In genomic region chr3:66746373-66747072, GRCm38 (mm10) we compare ENCODE assay signal across 13 mouse cellular contexts.
DNase-seq lines count a peak whose midpoint lies in the region; ATAC-seq and TF ChIP-seq lines count a peak whose summit lies in the region.
"Had no signal": no experiment of that assay in that cellular context is flagged by ENCODE, and none has a peak within 500 bp of the region (broad histone marks: within the 10 kb centered on the region; RNA-seq: fewer than 3 reads in every experiment).

No protein-coding gene starts in this region.

- ATAC-seq in embryonic facial prominence, embryonic 15.5 days (ENCODE audit: insufficient number of reproducible peaks, low FRiP score, low TSS enrichment, low read depth), result peak; percentile 60; the same call in 1 of the 2 replicates
- ATAC-seq in neural tube, embryonic 15.5 days (ENCODE audit: low FRiP score), result peak; percentile 86

- no peaks in the 10 kb centered on the region for H3K9me3 ChIP-seq in embryonic facial prominence, embryonic 15.5 days (replicated peaks)
- H3K9me3 ChIP-seq in neural tube, embryonic 15.5 days (replicated peaks), result no peaks in the 10 kb centered on the region
- H3K9me3 ChIP-seq: heart, embryonic 15.5 days; lung, embryonic 15.5 days had no signal

- H3K27me3 ChIP-seq in embryonic facial prominence, embryonic 15.5 days, result no peaks in the 10 kb centered on the region
- H3K27me3 ChIP-seq in neural tube, embryonic 15.5 days (replicated peaks), result no peaks in the 10 kb centered on the region
- H3K27me3 ChIP-seq: heart, embryonic 15.5 days; lung, embryonic 15.5 days had no signal

- no peak overlapping the region for H3K4me2 ChIP-seq in embryonic facial prominence, embryonic 15.5 days (replicated peaks)
- H3K4me2 ChIP-seq in neural tube, embryonic 15.5 days, result peak overlapping the region; percentile 55
- H3K4me2 ChIP-seq: heart, embryonic 15.5 days; lung, embryonic 15.5 days had no signal

- H3K36me3 ChIP-seq in embryonic facial prominence, embryonic 15.5 days, result no peaks in the 10 kb centered on the region
- no peaks in the 10 kb centered on the region for H3K36me3 ChIP-seq in neural tube, embryonic 15.5 days
- H3K36me3 ChIP-seq: heart, embryonic 15.5 days; lung, embryonic 15.5 days had no signal

- DNase-seq in layer of hippocampus, adult 2 months (ENCODE audit: low spot score in 2 of 2), result peak in 1 of 2 experiments; percentile 33
- no peak for DNase-seq in layer of hippocampus, adult 9-10 months (ENCODE audit: low spot score)
- peak; percentile 41 to 55 for DNase-seq in layer of hippocampus, postnatal 10 days (ENCODE audit: low spot score in 2 of 2)
- DNase-seq in lung, adult 18-20 months, result no peak
- no peak for DNase-seq in ovary, adult 18-20 months (ENCODE audit: low spot score)
- no peak for DNase-seq in urinary bladder, adult 2 months (ENCODE audit: low spot score)
- DNase-seq: kidney, postnatal 25 days; thymus, adult 18-20 months had no signal

- H3K4me3 ChIP-seq in layer of hippocampus, adult 2 months, result peak overlapping the region; percentile 38
- no peak overlapping the region for H3K4me3 ChIP-seq in embryonic facial prominence, embryonic 15.5 days (replicated peaks)
- peak overlapping the region; percentile 24 for H3K4me3 ChIP-seq in neural tube, embryonic 15.5 days (replicated peaks)
- H3K4me3 ChIP-seq: erythroblast, embryonic 14.5 days; heart, embryonic 15.5 days; lung, embryonic 15.5 days had no signal

- no peak overlapping the region for H3K9ac ChIP-seq in embryonic facial prominence, embryonic 15.5 days
- no peak overlapping the region for H3K9ac ChIP-seq in neural tube, embryonic 15.5 days (replicated peaks)
- H3K9ac ChIP-seq: heart, embryonic 15.5 days; lung, embryonic 15.5 days had no signal

- no peak overlapping the region for H3K27ac ChIP-seq in layer of hippocampus, adult 2 months
- H3K27ac ChIP-seq in embryonic facial prominence, embryonic 15.5 days (replicated peaks), result no peak overlapping the region
- peak overlapping the region; percentile 7; the same call in 1 of the 2 replicates for H3K27ac ChIP-seq in neural tube, embryonic 15.5 days (replicated peaks)
- H3K27ac ChIP-seq: heart, embryonic 15.5 days; lung, embryonic 15.5 days had no signal

- TF ChIP-seq CTCF in layer of hippocampus, adult 2 months (conservative IDR thresholded peaks at IDR 0.05), result no peak

- H3K4me1 ChIP-seq in embryonic facial prominence, embryonic 15.5 days, result no peaks in the 10 kb centered on the region
- H3K4me1 ChIP-seq in neural tube, embryonic 15.5 days, result peaks cover 13% of the 10 kb centered on the region
- H3K4me1 ChIP-seq: heart, embryonic 15.5 days; lung, embryonic 15.5 days had no signal

- 76% methylated on average over 19 of the region's 19 CpGs for WGBS in embryonic facial prominence, embryonic 15.5 days
- WGBS in neural tube, embryonic 15.5 days, result 22% methylated on average over 19 of the region's 19 CpGs

Comparison
In these comparisons a context has a peak if more than half of its experiments do, and no peak if none do; other contexts are left out.
1. DNase-seq: peak in layer of hippocampus, postnatal 10 days (2 of 2); none in layer of hippocampus, adult 9-10 months (single experiment), lung, adult 18-20 months (0 of 2), ovary, adult 18-20 months (single experiment) and urinary bladder, adult 2 months (single experiment).